Mouse (Mus musculus) MEL (cell line): ENCODE data around the gene Nfe2l3. TPM values are rescaled to one million over a fixed set of nuclear protein-coding genes. Genes with fewer than 3 reads are reported as not detected.

Experiments used
- DNase-seq: peaks from one replicate; pipeline ENCODE4 v3.0.0; 2011; ENCODE audit warnings: low read depth, low spot score
- H3K27ac ChIP-seq: 2 replicates; pipeline ENCODE4 v1.5.1; 2012; ENCODE audit warnings: low read depth, mild to moderate bottlenecking, control low read depth, low read length, moderate library complexity; ENCODE audit not compliant: control insufficient read depth
- H3K27me3 ChIP-seq, 2 experiments: fragments of 150-350 bp in 1 of 2; sonication (generic) in 1 of 2; 2 replicates each; pipeline ENCODE4 v1.6.1; 2012; ENCODE audit warnings: low read length in 2 of 2, mild to moderate bottlenecking in 2 of 2, improper control_type of control experiment in 1 of 2, moderate library complexity in 1 of 2; ENCODE audit not compliant: insufficient read depth in 2 of 2, control insufficient read depth in 1 of 2
- H3K36me3 ChIP-seq, 2 experiments: 2 replicates each; pipeline ENCODE4 v1.6.1; 2012 to 2014; ENCODE audit warnings: low read length in 2 of 2, improper control_type of control experiment in 1 of 2, inconsistent platforms in 1 of 2, mild to moderate bottlenecking in 1 of 2; ENCODE audit not compliant: insufficient read depth in 2 of 2, control insufficient read depth in 1 of 2
- H3K4me1 ChIP-seq, 2 experiments: fragments of 150-350 bp in 1 of 2; sonication (generic) in 1 of 2; 2 replicates each; pipeline ENCODE4 v1.6.1; 2012; ENCODE audit warnings: low read length in 2 of 2, improper control_type of control experiment in 1 of 2, mild to moderate bottlenecking in 1 of 2; ENCODE audit not compliant: insufficient read depth in 2 of 2, control insufficient read depth in 1 of 2
- H3K4me3 ChIP-seq, 2 experiments: fragments of 150-350 bp in 1 of 2; sonication (generic) in 1 of 2; 2 replicates each; pipeline ENCODE4 v1.5.1; 2012; ENCODE audit warnings: low read depth in 2 of 2, low read length in 2 of 2, mild to moderate bottlenecking in 2 of 2, moderate library complexity in 2 of 2, control low read depth in 1 of 2, improper control_type of control experiment in 1 of 2; ENCODE audit not compliant: control insufficient read depth in 1 of 2, insufficient read depth in 1 of 2
- H3K79me2 ChIP-seq: 2 replicates; pipeline ENCODE4 v1.6.1; 2012; ENCODE audit warnings: mild to moderate bottlenecking, low read length, moderate library complexity; ENCODE audit not compliant: control insufficient read depth, poor library complexity, insufficient read depth
- H3K9ac ChIP-seq: 2 replicates; pipeline ENCODE4 v1.6.1; 2012; ENCODE audit warnings: low read depth, mild to moderate bottlenecking, control low read depth, low read length, moderate library complexity; ENCODE audit not compliant: control insufficient read depth, poor library complexity, severe bottlenecking
- H3K9me3 ChIP-seq: fragments of 150-350 bp; sonication (generic); replicated peaks from 2 replicates; pipeline ENCODE4 v1.6.1; 2012; ENCODE audit warnings: mild to moderate bottlenecking, low read length, improper control_type of control experiment, moderate library complexity; ENCODE audit not compliant: insufficient read depth
- CTCF ChIP-seq, 3 experiments: IDR thresholded peaks in 2 of 3; conservative IDR thresholded peaks in 1 of 3; 2 replicates each; pipeline ENCODE4 v1.5.1; 2011 to 2012; ENCODE audit warnings: low read length in 3 of 3, low read depth in 2 of 3, mild to moderate bottlenecking in 2 of 3, improper control_type of control experiment in 1 of 3, inconsistent platforms in 1 of 3, mixed read lengths in 1 of 3, moderate library complexity in 1 of 3; ENCODE audit not compliant: control insufficient read depth in 1 of 3, insufficient read depth in 1 of 3, poor library complexity in 1 of 3, severe bottlenecking in 1 of 3
- ELF1 ChIP-seq: IDR thresholded peaks from 2 replicates; pipeline ENCODE4 v1.6.1; 2014; ENCODE audit warnings: low read depth, mild to moderate bottlenecking, inconsistent platforms, low read length, improper control_type of control experiment, moderate library complexity
- GABPA ChIP-seq: IDR thresholded peaks from 2 replicates; pipeline ENCODE4 v1.6.1; 2012; ENCODE audit warnings: low read depth, mild to moderate bottlenecking, inconsistent platforms, low read length, improper control_type of control experiment, moderate library complexity
- GATA1 ChIP-seq: IDR thresholded peaks from 2 replicates; pipeline ENCODE4 v1.6.1; 2011; ENCODE audit warnings: low read depth, low read length, improper control_type of control experiment
- KAT2A ChIP-seq: conservative IDR thresholded peaks from 2 replicates; pipeline ENCODE4 v1.6.1; 2012; ENCODE audit warnings: low read depth, low read length, improper control_type of control experiment, inconsistent platforms
- MAFK ChIP-seq: IDR thresholded peaks from 2 replicates; pipeline ENCODE4 v1.6.1; 2011; ENCODE audit warnings: low read depth, mild to moderate bottlenecking, low read length, improper control_type of control experiment, borderline replicate concordance
- MAX ChIP-seq: IDR thresholded peaks from 2 replicates; pipeline ENCODE4 v1.6.1; 2011; ENCODE audit warnings: low read length, improper control_type of control experiment
- MAZ ChIP-seq: IDR thresholded peaks from 2 replicates; pipeline ENCODE4 v1.6.1; 2012; ENCODE audit warnings: low read depth, mild to moderate bottlenecking, inconsistent platforms, low read length, improper control_type of control experiment
- MEF2A ChIP-seq: IDR thresholded peaks from 2 replicates; pipeline ENCODE4 v1.6.1; 2014; ENCODE audit warnings: low read depth, mild to moderate bottlenecking, inconsistent platforms, low read length, improper control_type of control experiment; ENCODE audit not compliant: poor library complexity, insufficient replicate concordance, severe bottlenecking; ENCODE audit errors: extremely low read depth
- MXI1 ChIP-seq: IDR thresholded peaks from 2 replicates; pipeline ENCODE4 v1.6.1; 2011; ENCODE audit warnings: mild to moderate bottlenecking, low read depth, low read length, improper control_type of control experiment
- NELFE ChIP-seq: IDR thresholded peaks from 2 replicates; pipeline ENCODE4 v1.6.1; 2011; ENCODE audit warnings: low read depth, low read length, improper control_type of control experiment
- NRF1 ChIP-seq: IDR thresholded peaks from 2 replicates; pipeline ENCODE4 v1.6.1; 2014; ENCODE audit warnings: low read depth, mild to moderate bottlenecking, inconsistent platforms, low read length, improper control_type of control experiment, moderate library complexity; ENCODE audit not compliant: poor library complexity, insufficient read depth, severe bottlenecking
- POLR2A ChIP-seq, 2 experiments: IDR thresholded peaks; 2 replicates each; pipeline ENCODE4 v1.6.1; 2011 to 2012; ENCODE audit warnings: low read length in 2 of 2, mild to moderate bottlenecking in 2 of 2, control low read depth in 1 of 2, improper control_type of control experiment in 1 of 2, low read depth in 1 of 2, moderate library complexity in 1 of 2; ENCODE audit not compliant: control insufficient read depth in 1 of 2, insufficient read depth in 1 of 2, poor library complexity in 1 of 2
- POLR2AphosphoS2 ChIP-seq: IDR thresholded peaks from 2 replicates; pipeline ENCODE4 v1.6.1; 2011; ENCODE audit warnings: low read length, improper control_type of control experiment
- RCOR1 ChIP-seq: IDR thresholded peaks from 2 replicates; pipeline ENCODE4 v1.6.1; 2012; ENCODE audit warnings: low read depth, mild to moderate bottlenecking, inconsistent platforms, low read length, improper control_type of control experiment
- SMC3 ChIP-seq: IDR thresholded peaks from 2 replicates; pipeline ENCODE4 v1.6.1; 2011; ENCODE audit warnings: low read depth, low read length, improper control_type of control experiment
- UBTF ChIP-seq: IDR thresholded peaks from 2 replicates; pipeline ENCODE4 v1.6.1; 2012; ENCODE audit warnings: low read depth, mild to moderate bottlenecking, inconsistent platforms, low read length, improper control_type of control experiment, moderate library complexity, borderline replicate concordance; ENCODE audit not compliant: insufficient read depth
- USF1 ChIP-seq: IDR thresholded peaks from 2 replicates; pipeline ENCODE4 v1.6.1; 2014; ENCODE audit warnings: low read depth, mild to moderate bottlenecking, inconsistent platforms, low read length, improper control_type of control experiment, moderate library complexity
- ZC3H11A ChIP-seq: IDR thresholded peaks from 2 replicates; pipeline ENCODE4 v1.6.1; 2012; ENCODE audit warnings: low read depth, mild to moderate bottlenecking, inconsistent platforms, low read length, improper control_type of control experiment
- ZMIZ1 ChIP-seq: IDR thresholded peaks from 2 replicates; pipeline ENCODE4 v1.6.1; 2012; ENCODE audit warnings: low read depth, mild to moderate bottlenecking, inconsistent platforms, low read length, improper control_type of control experiment, moderate library complexity
- polyA plus RNA-seq, 2 experiments: library from polyadenylated mRNA; stranded (reverse) in 1 of 2; unstranded in 1 of 2; fragments of >175 nt in 1 of 2; fragments of >200 nt in 1 of 2; gene quantifications; 2 replicates each; pipeline versions ENCODE4 v1.2.1 to v1.2.4; 2012; ENCODE audit warnings: low replicate concordance in 2 of 2, low read depth in 1 of 2; ENCODE audit not compliant: insufficient read length in 2 of 2, insufficient read depth in 1 of 2, missing spikeins in 1 of 2
- total RNA-seq: library from RNA; depleted of rRNA; stranded (reverse); fragments of 300-350 nt; gene quantifications from 2 replicates; pipeline ENCODE4 v1.2.3, GENCODE M21; 2012

Gene Nfe2l3
- total and polyA plus RNA-seq, 3 experiments: 0.15 to 0.21 TPM; not detected in 1

DNA sequence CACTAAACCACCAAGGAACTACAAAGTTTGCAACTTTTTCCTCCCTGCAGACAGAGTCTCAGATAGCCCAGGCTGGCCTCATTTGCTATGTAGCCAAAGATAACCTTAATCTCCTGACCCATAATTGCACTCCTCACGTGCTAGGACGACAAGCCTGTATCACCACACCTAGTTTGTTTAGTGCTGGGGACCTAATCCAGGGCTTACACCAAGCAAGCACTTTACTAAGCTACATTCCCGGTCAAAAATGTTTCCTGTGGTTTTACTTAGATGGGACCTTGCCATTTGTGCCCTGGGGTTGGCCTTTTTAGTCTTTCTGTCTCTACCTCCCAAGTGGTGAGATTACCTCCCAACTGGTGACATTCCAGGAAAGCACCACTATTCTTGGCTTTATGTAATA lies 22.5 kb downstream of the Nfe2l3 start (continued):
- TF ChIP-seq POLR2A (IDR thresholded peaks at IDR 0.05; ENCODE audit: control insufficient read depth in 1 of 2, insufficient read depth in 1 of 2, low read depth in 1 of 2, low read length in 2 of 2, poor library complexity in 1 of 2): peak in 1 of 2 experiments; percentile 31; a peak in 1 of 4 replicates
- no peak for TF ChIP-seq GATA1
- peak; percentile 64; the same call in 1 of the 2 replicates for TF ChIP-seq POLR2AphosphoS2
- no peak for TF ChIP-seq MEF2A
- TF ChIP-seq ZMIZ1: peak; percentile 57; the same call in 1 of the 2 replicates
- TF ChIP-seq CTCF (IDR thresholded peaks at IDR 0.05 in 2 of 3, conservative IDR thresholded peaks at IDR 0.05 in 1 of 3; ENCODE audit: control insufficient read depth in 1 of 3, insufficient read depth in 1 of 3, low read depth in 2 of 3, low read length in 3 of 3, poor library complexity in 1 of 3, severe bottlenecking in 1 of 3): no peak
- no peak for TF ChIP-seq NRF1
- TF ChIP-seq RCOR1: no peak
- TF ChIP-seq NELFE: no peak
- peak; percentile 15; the same call in 1 of the 2 replicates for TF ChIP-seq USF1
- TF ChIP-seq MAFK: 0 out of 2 replicates have a peak, but pooled peaks have one; percentile 25
- no peak for TF ChIP-seq ELF1
- no peak for TF ChIP-seq MXI1
- no peak for TF ChIP-seq GABPA
- TF ChIP-seq ZC3H11A: no peak
- TF ChIP-seq MAZ: no peak
- no peak for TF ChIP-seq UBTF

DNA sequence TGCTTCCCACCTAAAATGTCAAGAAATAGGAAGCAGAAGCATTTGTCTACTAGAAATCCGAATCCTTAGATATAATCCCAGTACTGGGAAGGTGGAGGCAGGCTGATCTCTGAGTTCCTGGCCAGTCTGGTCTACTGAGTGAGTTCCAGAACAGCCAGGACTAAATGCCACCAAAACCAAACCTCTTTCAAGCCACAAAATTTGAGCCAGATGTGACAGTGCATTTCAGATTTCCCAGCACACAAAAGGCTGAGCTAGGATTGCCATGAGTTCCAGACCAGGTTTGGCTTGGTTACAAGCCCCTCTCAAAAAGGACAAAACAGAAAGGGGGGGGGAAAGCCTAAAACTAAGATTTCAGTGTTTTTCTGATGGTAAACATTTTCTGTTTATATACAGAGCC lies 23.7 kb downstream of the Nfe2l3 start:
- peaks cover 6 to 7% of the 10 kb centered on the region in 2 experiments for H3K36me3 ChIP-seq
- no peak overlapping the region for H3K27ac ChIP-seq

DNA sequence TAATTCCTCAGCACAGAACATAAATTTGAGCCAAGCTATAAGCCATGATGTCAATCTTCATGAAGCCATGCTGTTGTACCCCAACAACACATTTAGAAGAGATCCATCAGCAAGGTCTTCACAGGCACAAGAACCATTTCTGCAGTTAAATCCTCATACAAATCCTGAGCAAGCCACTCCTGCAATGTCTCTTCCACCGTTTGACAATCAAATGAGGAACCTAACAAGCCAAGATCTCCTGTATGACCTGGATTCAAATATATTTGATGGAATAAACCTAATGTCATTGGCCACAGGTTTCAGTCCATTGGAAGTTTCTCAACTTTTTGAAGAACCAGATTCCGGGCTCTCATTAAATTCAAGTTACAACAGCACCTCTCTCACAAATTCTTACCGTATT lies 24.8 kb downstream of the Nfe2l3 start:
- H3K36me3 ChIP-seq: peaks cover 16 to 17% of the 10 kb centered on the region in 2 experiments
- TF ChIP-seq SMC3 (peak; percentile 8; the same call in 1 of the 2 replicates), POLR2AphosphoS2 (no peak)

More for the DNA sequence above, 23.7 kb downstream of the Nfe2l3 start:
- H3K27me3 ChIP-seq: no peaks in the 10 kb centered on the region
- no peak for DNase-seq
- no peak overlapping the region for H3K4me3 ChIP-seq
- no peaks in the 10 kb centered on the region for H3K9me3 ChIP-seq
- TF ChIP-seq KAT2A (no peak), POLR2AphosphoS2 (peak; percentile 75), MAX (no peak)
- TF ChIP-seq, all 39 proteins: peak for 1
- Histone ChIP-seq H3K4me1 (no peaks in the 10 kb centered on the region), H3K9ac (no peak overlapping the region), H3K79me2 (no peaks in the 10 kb centered on the region)

More for the DNA sequence above, 24.8 kb downstream of the Nfe2l3 start:
- Histone ChIP-seq H3K4me1 (no peaks in the 10 kb centered on the region), H3K9me3 (no peaks in the 10 kb centered on the region), H3K27me3 (no peaks in the 10 kb centered on the region), H3K79me2 (no peaks in the 10 kb centered on the region), H3K9ac (no peak overlapping the region), H3K27ac (no peak overlapping the region), H3K4me3 (no peak overlapping the region)
- DNase-seq: peak; percentile 57
